Mouse (Mus musculus) urinary bladder, postnatal 10 days (tissue): ENCODE measurements around the gene Vmn1r235.
"Not testable (repeated sequence)": the region's sequence is repeated elsewhere in the genome, so short reads cannot be mapped to it uniquely, and the experiment has no call there.

Source experiments
- DNase-seq: peaks from one replicate; pipeline ENCODE4 v3.0.0; 2022; ENCODE audit warnings: low spot score

Vmn1r235 gene

GRCm38 (mm10) chr17:21256111-21256510 lies at the start of gene Vmn1r235:
Gene Vmn1r235, plus strand, starts transcription at chr17:21256411.
- no peak for DNase-seq

DNA sequence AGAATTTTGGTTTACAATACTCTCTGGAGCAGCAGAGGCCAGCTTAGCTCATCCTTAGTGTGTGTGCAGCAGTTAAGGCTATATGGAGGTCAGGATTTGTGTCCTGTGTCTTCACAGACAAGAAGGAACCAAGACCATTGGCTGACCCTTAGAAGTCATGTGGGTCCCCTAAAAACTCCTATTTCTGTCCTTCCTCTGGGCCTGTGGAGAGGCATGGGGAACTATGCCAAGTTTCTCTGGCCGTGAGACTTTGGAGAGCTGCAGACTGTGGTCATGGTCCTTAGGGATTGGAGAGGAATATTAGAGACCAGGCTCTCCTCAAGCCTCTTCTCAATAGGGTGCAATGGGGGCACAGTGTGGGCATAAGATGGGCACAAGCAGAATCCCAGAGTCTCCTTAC lies 45.1 kb upstream of the Vmn1r235 start:
- DNase-seq, result not testable (repeated sequence)

DNA sequence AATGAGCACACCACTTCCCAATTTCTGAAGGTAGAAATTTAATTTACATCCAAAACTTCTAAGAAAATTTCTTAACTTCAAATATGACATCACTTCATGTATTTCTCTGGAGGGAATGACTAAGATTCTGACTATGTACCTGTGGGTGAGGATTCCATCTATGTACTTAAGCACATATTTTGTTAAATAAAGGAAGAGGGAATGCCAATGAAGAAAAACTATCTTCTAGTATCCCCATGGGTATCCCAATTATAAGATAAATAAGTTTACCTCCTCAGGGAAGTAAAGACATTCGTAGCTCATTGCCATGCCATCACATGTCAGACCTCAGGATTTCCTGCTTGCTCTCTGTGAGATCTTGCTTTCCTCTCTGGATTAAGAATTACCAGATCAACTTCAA lies 30.4 kb upstream of the Vmn1r235 start, which contains the start of gene Vmn1r234:
TSS of gene Vmn1r234 (plus strand) at position 301 of the 400 bp plus-strand sequence.
- DNase-seq, result no peak

DNA sequence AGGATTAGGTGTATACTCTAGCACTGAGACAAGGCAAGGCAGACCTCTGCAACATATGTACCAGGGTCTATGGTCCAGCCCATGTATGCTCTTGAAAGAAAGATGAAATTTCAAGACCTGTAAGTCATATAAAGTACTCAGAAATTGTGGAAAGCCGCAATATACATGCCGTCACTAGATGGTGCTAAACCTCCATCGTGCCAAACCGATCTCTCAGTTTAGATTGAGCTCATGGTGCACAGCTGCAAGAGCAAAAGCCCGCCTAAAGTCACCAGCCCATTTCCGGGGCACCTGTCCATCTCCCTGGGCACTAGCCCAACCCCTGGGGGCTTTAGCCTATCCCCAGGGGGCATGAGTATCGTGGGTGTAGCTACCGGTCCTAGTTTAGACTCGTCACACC lies 24.6 kb upstream of the Vmn1r235 start:
- no peak for DNase-seq

DNA sequence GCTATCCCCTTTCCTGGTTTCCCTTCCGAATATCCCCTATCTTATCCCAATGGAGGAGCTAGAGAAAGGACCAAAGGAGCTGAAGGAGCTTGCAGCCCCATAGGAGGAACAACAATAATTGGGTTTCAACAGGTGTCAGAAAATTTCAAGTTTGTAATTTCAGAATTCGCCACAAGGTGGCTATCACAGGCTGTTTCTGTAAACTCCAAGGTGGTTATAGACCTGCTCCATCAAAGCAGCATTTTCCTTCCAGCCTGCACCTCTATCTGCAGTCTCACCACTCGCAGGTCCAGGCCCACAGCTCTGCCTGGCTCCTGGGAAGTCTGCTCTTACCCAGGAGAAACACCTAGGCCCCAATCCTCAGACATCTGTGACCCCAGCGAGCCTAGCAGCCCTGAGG lies 15.9 kb downstream of the Vmn1r235 start:
- DNase-seq, result no peak

DNA sequence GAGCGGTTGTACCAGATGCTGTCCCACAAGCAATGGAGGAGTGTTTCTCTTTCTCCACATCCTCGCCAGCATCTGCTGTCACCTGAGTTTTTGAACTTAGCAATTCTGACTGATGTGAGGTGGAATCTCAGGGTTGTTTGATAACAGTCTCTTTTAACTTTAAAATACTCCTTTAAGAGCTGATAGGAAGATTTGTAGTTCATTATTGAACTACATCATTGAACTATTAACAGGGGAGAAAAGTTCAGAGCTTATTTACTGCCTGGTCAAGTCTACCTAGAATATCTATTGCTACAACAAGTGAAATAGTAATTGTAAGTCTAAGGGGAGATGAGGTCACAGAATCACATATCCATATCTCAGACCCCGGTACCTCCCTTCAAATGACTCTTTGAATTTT lies 26.4 kb downstream of the Vmn1r235 start, which contains the start of gene Vmn1r236:
TSS of gene Vmn1r236 (plus strand) at position 301 of the 400 bp plus-strand sequence.
- DNase-seq, result no peak

- no peak for DNase-seq
Measured at GRCm38 (mm10) chr17:21284395-21284794, 28.2 kb downstream of the Vmn1r235 start.

DNA sequence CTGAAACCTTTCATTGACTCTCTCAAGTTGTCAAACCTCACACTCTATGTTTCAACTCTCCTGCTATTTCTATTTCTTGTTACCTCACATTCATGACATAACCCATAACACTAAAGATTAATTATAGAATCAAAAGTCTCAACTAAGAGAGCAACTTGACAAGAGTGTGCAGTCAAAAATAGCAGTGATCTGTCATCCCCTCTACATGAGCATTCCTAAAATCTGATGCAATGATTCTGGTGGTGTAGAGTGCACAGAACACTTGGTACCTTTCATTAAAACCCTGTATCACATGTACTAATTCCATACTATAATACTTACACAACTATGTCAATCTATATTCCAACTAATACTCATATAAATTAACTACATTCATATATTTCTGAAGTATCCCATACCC lies 33.5 kb downstream of the Vmn1r235 start:
- no peak for DNase-seq

GRCm38 (mm10) chr17:21311565-21311964 lies 55.4 kb downstream of the Vmn1r235 start, which contains the start of gene Vmn1r237:
Gene Vmn1r237, plus strand, starts transcription at chr17:21311865.
- DNase-seq, result no peak
